Mouse (Mus musculus): ENCODE results near the gene 9130023H24Rik. TPM values are rescaled to one million over a fixed set of nuclear protein-coding genes. Genes with fewer than 3 reads are reported as not detected.

The 9130023H24Rik gene
- polyA plus RNA-seq, 1 experiment from 2014 or later: 9.9 TPM

GRCm38 (mm10) chr7:128251946-128252345 is 14.1 kb upstream of the 9130023H24Rik start:
- Histone ChIP-seq H3K27me3 (ENCODE audit: control insufficient read depth, insufficient read depth, low read length) (no peaks in the 10 kb centered on the region), H3K9ac (replicated peaks; ENCODE audit: low read depth, low read length) (no peak overlapping the region), H3K27ac (ENCODE audit: low read length) (no peak overlapping the region), H3K36me3 (ENCODE audit: control insufficient read depth, insufficient read depth, low read length) (peaks cover 23% of the 10 kb centered on the region), H3K4me3 (ENCODE audit: low read depth, low read length) (no peak overlapping the region; the same call in 1 of the 2 replicates), H3K4me1 (ENCODE audit: control insufficient read depth, insufficient read depth, low read length) (peaks cover 19% of the 10 kb centered on the region), H3K4me2 (replicated peaks; ENCODE audit: low read depth, low read length) (peak overlapping the region; percentile 33), H3K9me3 (ENCODE audit: control insufficient read depth, low read depth, low read length) (no peaks in the 10 kb centered on the region)
- 48% methylated on average over 12 of the region's 12 CpGs for WGBS
- ATAC-seq (ENCODE audit: insufficient number of reproducible peaks, insufficient read depth, low FRiP score, low read depth): no peak

GRCm38 (mm10) chr7:128249998-128250397 is 12.2 kb upstream of the 9130023H24Rik start:
- peaks cover 21% of the 10 kb centered on the region for H3K4me1 ChIP-seq (ENCODE audit: control insufficient read depth, insufficient read depth, low read length)
- no peak for ATAC-seq (ENCODE audit: insufficient number of reproducible peaks, insufficient read depth, low FRiP score, low read depth)
- WGBS: 85% methylated on average over 5 of the region's 5 CpGs
- no peak overlapping the region for H3K27ac ChIP-seq (ENCODE audit: low read length)
- no peaks in the 10 kb centered on the region for H3K27me3 ChIP-seq (ENCODE audit: control insufficient read depth, insufficient read depth, low read length)
- H3K4me2 ChIP-seq (replicated peaks; ENCODE audit: low read depth, low read length): no peak overlapping the region
- no peak overlapping the region for H3K9ac ChIP-seq (replicated peaks; ENCODE audit: low read depth, low read length)
- no peak overlapping the region for H3K4me3 ChIP-seq (ENCODE audit: low read depth, low read length)
- H3K9me3 ChIP-seq (ENCODE audit: control insufficient read depth, low read depth, low read length): no peaks in the 10 kb centered on the region
- H3K36me3 ChIP-seq (ENCODE audit: control insufficient read depth, insufficient read depth, low read length): peaks cover 26% of the 10 kb centered on the region

DNA sequence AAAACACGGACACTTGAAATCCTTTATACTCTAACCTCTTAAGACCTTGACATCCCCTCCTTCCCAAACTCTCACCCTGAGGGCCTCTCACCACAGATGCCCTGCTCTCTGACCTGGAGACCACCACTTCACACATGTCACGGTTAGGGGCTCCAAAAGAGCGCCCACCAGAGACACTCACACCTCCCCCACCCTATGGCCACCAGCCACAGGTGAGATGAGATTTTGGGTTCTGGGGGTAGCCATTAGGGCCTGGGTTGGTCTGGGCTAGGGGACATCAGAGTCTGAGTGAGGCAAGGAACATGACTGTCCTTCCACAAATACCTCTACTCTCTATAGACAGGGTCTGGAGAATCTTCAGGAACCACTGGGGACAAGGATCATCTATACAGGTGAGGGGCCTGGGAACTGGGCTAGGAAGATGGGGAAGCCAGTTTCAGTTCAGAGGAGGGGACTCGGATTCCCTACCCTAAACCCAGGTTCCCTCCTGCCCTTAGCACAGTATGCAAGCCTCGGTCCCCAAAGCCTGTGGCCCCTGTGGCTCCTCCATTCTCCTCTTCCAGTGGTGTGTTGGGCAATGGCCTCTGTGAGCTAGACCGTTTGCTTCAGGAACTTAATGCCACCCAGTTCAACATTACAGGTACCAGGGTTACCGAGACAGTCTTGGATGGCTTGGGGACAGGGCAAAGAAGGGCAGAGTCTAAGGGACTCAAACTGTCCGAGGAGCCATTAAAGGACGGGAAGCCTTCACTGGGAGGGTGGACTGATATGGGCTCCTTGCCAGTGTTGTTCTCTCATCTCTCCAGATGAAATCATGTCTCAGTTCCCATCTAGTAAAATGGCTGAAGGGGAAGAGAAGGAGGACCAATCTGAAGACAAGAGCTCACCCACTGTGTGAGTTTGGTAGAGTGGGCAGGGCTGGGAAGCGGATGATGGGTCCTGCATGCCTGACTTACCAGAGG is 10.5 kb upstream of the 9130023H24Rik start:
- Histone ChIP-seq H3K4me3 (ENCODE audit: low read depth, low read length) (peak overlapping the region; percentile 48), H3K9ac (replicated peaks; ENCODE audit: low read depth, low read length) (peak overlapping the region; percentile 59), H3K36me3 (ENCODE audit: control insufficient read depth, insufficient read depth, low read length) (peaks cover 30% of the 10 kb centered on the region), H3K4me2 (replicated peaks; ENCODE audit: low read depth, low read length) (peak overlapping the region; percentile 68), H3K27ac (ENCODE audit: low read length) (peak overlapping the region; percentile 93; the same call in 1 of the 2 replicates), H3K4me1 (ENCODE audit: control insufficient read depth, insufficient read depth, low read length) (peaks cover 21% of the 10 kb centered on the region), H3K9me3 (ENCODE audit: control insufficient read depth, low read depth, low read length) (no peaks in the 10 kb centered on the region), H3K27me3 (ENCODE audit: control insufficient read depth, insufficient read depth, low read length) (no peaks in the 10 kb centered on the region)
- no peak for ATAC-seq (ENCODE audit: insufficient number of reproducible peaks, insufficient read depth, low FRiP score, low read depth)
- 77% methylated on average over 10 of the region's 10 CpGs for WGBS

- peak; percentile 64 for ATAC-seq (ENCODE audit: insufficient number of reproducible peaks, insufficient read depth, low FRiP score, low read depth)
- Histone ChIP-seq H3K36me3 (ENCODE audit: control insufficient read depth, insufficient read depth, low read length) (peaks cover 28% of the 10 kb centered on the region), H3K4me3 (ENCODE audit: low read depth, low read length) (peak overlapping the region; percentile 48), H3K27me3 (ENCODE audit: control insufficient read depth, insufficient read depth, low read length) (no peaks in the 10 kb centered on the region), H3K27ac (ENCODE audit: low read length) (peak overlapping the region; percentile 93), H3K9ac (replicated peaks; ENCODE audit: low read depth, low read length) (peak overlapping the region; percentile 59), H3K4me2 (replicated peaks; ENCODE audit: low read depth, low read length) (peak overlapping the region; percentile 68), H3K9me3 (ENCODE audit: control insufficient read depth, low read depth, low read length) (no peaks in the 10 kb centered on the region), H3K4me1 (ENCODE audit: control insufficient read depth, insufficient read depth, low read length) (peaks cover 19% of the 10 kb centered on the region)
- WGBS: 2% methylated on average over 13 of the region's 13 CpGs
These were observed 9.6 kb upstream of the 9130023H24Rik start for GRCm38 (mm10) chr7:128247443-128247842.

GRCm38 (mm10) chr7:128246496-128247391 is 8.9 kb upstream of the 9130023H24Rik start, which contains the start of gene Tgfb1i1:
Gene Tgfb1i1 (plus strand): TSS chr7:128246812.
- H3K4me2 ChIP-seq (replicated peaks; ENCODE audit: low read depth, low read length): peak within 1 kb of the TSS; percentile 68
- ATAC-seq (ENCODE audit: insufficient number of reproducible peaks, insufficient read depth, low FRiP score, low read depth): peak; percentile 82
- peak within 1 kb of the TSS; percentile 59 for H3K9ac ChIP-seq (replicated peaks; ENCODE audit: low read depth, low read length)
- peaks cover 12% of the 10 kb centered on the region for H3K4me1 ChIP-seq (ENCODE audit: control insufficient read depth, insufficient read depth, low read length)
- peaks cover 30% of the 10 kb centered on the region for H3K36me3 ChIP-seq (ENCODE audit: control insufficient read depth, insufficient read depth, low read length)
- no peaks in the 10 kb centered on the region for H3K9me3 ChIP-seq (ENCODE audit: control insufficient read depth, low read depth, low read length)
- H3K27ac ChIP-seq (ENCODE audit: low read length): peak within 1 kb of the TSS; percentile 93
- peak within 1 kb of the TSS; percentile 48 for H3K4me3 ChIP-seq (ENCODE audit: low read depth, low read length)
- no peaks in the 10 kb centered on the region for H3K27me3 ChIP-seq (ENCODE audit: control insufficient read depth, insufficient read depth, low read length)
- WGBS: 3% methylated on average over 25 of the region's 30 CpGs

DNA sequence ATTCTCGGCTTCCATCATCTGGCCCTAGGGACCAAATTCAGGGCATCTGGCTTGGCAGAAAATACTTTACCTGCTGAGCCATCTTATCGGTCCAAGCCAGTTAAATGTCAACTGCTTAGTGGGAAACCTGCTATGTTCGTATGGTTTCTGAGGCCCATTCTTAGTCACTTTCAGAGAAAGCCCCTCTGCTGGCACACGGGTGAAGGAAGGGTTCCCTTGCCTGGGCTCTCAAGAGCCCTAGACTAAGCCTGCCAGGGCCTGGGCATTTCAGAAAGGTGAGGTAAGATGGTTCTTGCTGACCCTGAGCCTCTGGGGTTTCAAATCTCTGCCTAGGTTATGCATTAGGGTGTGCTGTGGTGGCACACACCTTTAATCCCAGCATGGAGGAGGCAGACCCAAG is 7.7 kb upstream of the 9130023H24Rik start:
- no peaks in the 10 kb centered on the region for H3K27me3 ChIP-seq (ENCODE audit: control insufficient read depth, insufficient read depth, low read length)
- peaks cover 12% of the 10 kb centered on the region for H3K4me1 ChIP-seq (ENCODE audit: control insufficient read depth, insufficient read depth, low read length)
- peak overlapping the region; percentile 93; the same call in 1 of the 2 replicates for H3K27ac ChIP-seq (ENCODE audit: low read length)
- no peak for ATAC-seq (ENCODE audit: insufficient number of reproducible peaks, insufficient read depth, low FRiP score, low read depth)
- H3K36me3 ChIP-seq (ENCODE audit: control insufficient read depth, insufficient read depth, low read length): peaks cover 37% of the 10 kb centered on the region
- no peak overlapping the region for H3K4me3 ChIP-seq (ENCODE audit: low read depth, low read length)
- no peak overlapping the region for H3K4me2 ChIP-seq (replicated peaks; ENCODE audit: low read depth, low read length)
- H3K9me3 ChIP-seq (ENCODE audit: control insufficient read depth, low read depth, low read length): no peaks in the 10 kb centered on the region
- WGBS: 89% methylated on average over 4 of the region's 4 CpGs
- no peak overlapping the region for H3K9ac ChIP-seq (replicated peaks; ENCODE audit: low read depth, low read length)

DNA sequence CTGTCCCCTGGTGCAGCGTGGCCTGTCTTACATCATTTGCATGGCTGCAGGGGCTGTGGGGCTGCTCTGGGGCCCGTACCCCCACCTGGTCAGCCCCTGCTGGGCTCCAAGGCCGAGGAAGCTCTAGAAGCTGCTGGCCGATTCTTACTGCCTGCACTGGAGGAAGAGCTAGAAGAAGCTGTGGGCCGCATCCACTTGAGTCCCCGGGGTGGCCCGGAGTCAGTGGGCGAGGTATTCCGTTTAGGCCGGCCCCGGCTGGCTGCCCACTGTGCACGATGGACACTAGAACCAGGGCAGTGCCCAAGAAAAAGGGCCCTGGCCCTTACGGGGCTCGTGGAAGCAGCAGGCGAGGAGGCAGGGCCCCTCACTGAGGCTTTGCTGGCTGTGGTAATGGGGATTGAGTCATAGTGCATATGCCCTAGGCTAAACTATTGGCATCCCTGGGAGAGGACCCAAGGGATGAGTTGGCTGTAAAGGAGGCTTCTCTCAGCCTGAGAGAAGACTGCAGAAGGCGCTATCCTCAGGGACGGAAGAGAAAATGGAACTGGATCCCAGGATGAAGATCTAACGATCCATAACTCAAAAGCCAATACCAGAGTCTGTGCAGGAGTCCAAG is 6.7 kb upstream of the 9130023H24Rik start:
- Histone ChIP-seq H3K4me3 (ENCODE audit: low read depth, low read length) (no peak overlapping the region), H3K36me3 (ENCODE audit: control insufficient read depth, insufficient read depth, low read length) (peaks cover 43% of the 10 kb centered on the region), H3K4me2 (replicated peaks; ENCODE audit: low read depth, low read length) (no peak overlapping the region), H3K27ac (ENCODE audit: low read length) (no peak overlapping the region), H3K27me3 (ENCODE audit: control insufficient read depth, insufficient read depth, low read length) (no peaks in the 10 kb centered on the region), H3K4me1 (ENCODE audit: control insufficient read depth, insufficient read depth, low read length) (peaks cover 13% of the 10 kb centered on the region), H3K9ac (replicated peaks; ENCODE audit: low read depth, low read length) (no peak overlapping the region), H3K9me3 (ENCODE audit: control insufficient read depth, low read depth, low read length) (no peaks in the 10 kb centered on the region)
- no peak for ATAC-seq (ENCODE audit: insufficient number of reproducible peaks, insufficient read depth, low FRiP score, low read depth)
- WGBS: 93% methylated on average over 18 of the region's 18 CpGs

- Histone ChIP-seq H3K9me3 (ENCODE audit: control insufficient read depth, low read depth, low read length) (no peaks in the 10 kb centered on the region), H3K4me2 (replicated peaks; ENCODE audit: low read depth, low read length) (no peak overlapping the region), H3K27me3 (ENCODE audit: control insufficient read depth, insufficient read depth, low read length) (no peaks in the 10 kb centered on the region), H3K4me1 (ENCODE audit: control insufficient read depth, insufficient read depth, low read length) (peaks cover 17% of the 10 kb centered on the region), H3K36me3 (ENCODE audit: control insufficient read depth, insufficient read depth, low read length) (peaks cover 39% of the 10 kb centered on the region), H3K4me3 (ENCODE audit: low read depth, low read length) (no peak overlapping the region), H3K9ac (replicated peaks; ENCODE audit: low read depth, low read length) (no peak overlapping the region), H3K27ac (ENCODE audit: low read length) (no peak overlapping the region)
- 61% methylated on average over 10 of the region's 10 CpGs for WGBS
- no peak for ATAC-seq (ENCODE audit: insufficient number of reproducible peaks, insufficient read depth, low FRiP score, low read depth)
These were observed 6.1 kb upstream of the 9130023H24Rik start for GRCm38 (mm10) chr7:128243921-128244320.

All from stomach, embryonic 14.5 days (tissue).